Mouse (Mus musculus): ENCODE measurements around the gene Lama4.

Gene Lama4

GRCm38 (mm10) chr10:39049581-39050294 lies 84.4 kb downstream of the Lama4 start:
- no peak for DNase-seq (ENCODE audit: low spot score)

GRCm38 (mm10) chr10:39056050-39056449 lies 90.7 kb downstream of the Lama4 start:
- DNase-seq (ENCODE audit: low spot score), result no peak

GRCm38 (mm10) chr10:39064732-39065131 lies 99.4 kb downstream of the Lama4 start:
- no peak for DNase-seq (ENCODE audit: low spot score)

- DNase-seq (ENCODE audit: low spot score), result no peak
Measured at GRCm38 (mm10) chr10:39065449-39065848, 100.1 kb downstream of the Lama4 start.

GRCm38 (mm10) chr10:39066061-39066460 lies 100.7 kb downstream of the Lama4 start:
- DNase-seq (ENCODE audit: low spot score), result no peak

- peak; percentile 67 for DNase-seq (ENCODE audit: low spot score)
Measured at GRCm38 (mm10) chr10:39066962-39067361, 101.6 kb downstream of the Lama4 start.

- no peak for DNase-seq (ENCODE audit: low spot score)
Measured at GRCm38 (mm10) chr10:39072048-39072447, 106.7 kb downstream of the Lama4 start.

- DNase-seq (ENCODE audit: low spot score), result peak; percentile 2
Measured at GRCm38 (mm10) chr10:39096981-39097380, 131.7 kb downstream of the Lama4 start.

GRCm38 (mm10) chr10:39098746-39099145 lies 133.4 kb downstream of the Lama4 start:
- no peak for DNase-seq (ENCODE audit: low spot score)

- DNase-seq (ENCODE audit: low spot score), result no peak
Measured at GRCm38 (mm10) chr10:39104803-39105449, 139.6 kb downstream of the Lama4 start.

- DNase-seq (ENCODE audit: low spot score), result no peak
Measured at GRCm38 (mm10) chr10:39106413-39106812, 141.1 kb downstream of the Lama4 start.

- no peak for DNase-seq (ENCODE audit: low spot score)
Measured at GRCm38 (mm10) chr10:39106935-39107334, 141.6 kb downstream of the Lama4 start.

GRCm38 (mm10) chr10:39108837-39109488 lies 143.6 kb downstream of the Lama4 start:
- no peak for DNase-seq (ENCODE audit: low spot score)

- DNase-seq (ENCODE audit: low spot score), result no peak
Measured at GRCm38 (mm10) chr10:39109489-39109874, 144.2 kb downstream of the Lama4 start.

GRCm38 (mm10) chr10:39121412-39121811 lies 156.1 kb downstream of the Lama4 start:
- DNase-seq (ENCODE audit: low spot score), result no peak

- peak; percentile 93 for DNase-seq (ENCODE audit: low spot score)
Measured at GRCm38 (mm10) chr10:39133462-39134310, 168.4 kb downstream of the Lama4 start, which contains the start of the genes Fam229b and Tube1. Gene Fam229b (minus strand): TSS chr10:39133914. Gene Tube1 (plus strand): TSS chr10:39133976.

- DNase-seq (ENCODE audit: low spot score), result no peak
Measured at GRCm38 (mm10) chr10:39137766-39138165, 172.5 kb downstream of the Lama4 start.

- DNase-seq (ENCODE audit: low spot score), result no peak
Measured at GRCm38 (mm10) chr10:39138761-39139160, 173.4 kb downstream of the Lama4 start.

- DNase-seq (ENCODE audit: low spot score), result no peak
Measured at GRCm38 (mm10) chr10:39140843-39141242, 175.5 kb downstream of the Lama4 start.

- DNase-seq (ENCODE audit: low spot score), result no peak
Measured at GRCm38 (mm10) chr10:39141401-39141800, 176.1 kb downstream of the Lama4 start.

- DNase-seq (ENCODE audit: low spot score), result no peak
Measured at GRCm38 (mm10) chr10:39142216-39142615, 176.9 kb downstream of the Lama4 start.

GRCm38 (mm10) chr10:39156719-39157118 lies 191.4 kb downstream of the Lama4 start:
- no peak for DNase-seq (ENCODE audit: low spot score)

Data from lung, postnatal 25 days (tissue).